Mouse (Mus musculus): Measurements from ENCODE around the gene Gm11639. TPM values are rescaled to one million over a fixed set of nuclear protein-coding genes. Genes with fewer than 3 reads are reported as not detected.

Gm11639 gene
- polyA plus RNA-seq (2012; fragmentation: generic; extraction: Trizol): not detected
- long read RNA-seq, experiment 1: 0 reads
- long read RNA-seq, experiment 2, partial matches to known transcripts: 0 of 1 reads
- long read RNA-seq, experiment 2, other reads (novel, unspliced or antisense): 1 of 1 reads

- H3K4me3 ChIP-seq (ENCODE audit: insufficient read depth, poor library complexity, severe bottlenecking): no peak within 1 kb of the TSS
Observed at GRCm38 (mm10) chr11:104685548-104685947, at the start of gene Gm11639. Gm11639 (plus strand) TSS chr11:104685707.

GRCm38 (mm10) chr11:104637010-104637409 is 48.5 kb upstream of the Gm11639 start:
- Histone ChIP-seq H3ac (ENCODE audit: control insufficient read depth, insufficient read length, low read depth) (no peak overlapping the region), H3K4me3 (ENCODE audit: insufficient read depth, poor library complexity, severe bottlenecking) (no peak overlapping the region), H3K36me3 (ENCODE audit: control insufficient read depth, insufficient read depth) (peaks cover 46% of the 10 kb centered on the region), H3K27me3 (ENCODE audit: control insufficient read depth, insufficient read depth, insufficient read length) (no peaks in the 10 kb centered on the region), H3K79me2 (ENCODE audit: control insufficient read depth, insufficient read depth) (no peaks in the 10 kb centered on the region), H3K79me3 (ENCODE audit: low read depth) (no peaks in the 10 kb centered on the region)
- TF ChIP-seq MYOG (IDR thresholded peaks at IDR 0.05; ENCODE audit: control insufficient read depth, extremely low read depth, insufficient read length) (no peak), MYOD1 (IDR thresholded peaks at IDR 0.05; ENCODE audit: control insufficient read depth, insufficient read length, low read depth) (no peak), CTCF (IDR thresholded peaks at IDR 0.05; ENCODE audit: control insufficient read depth, insufficient read depth, insufficient read length) (no peak), MAX (IDR thresholded peaks at IDR 0.05) (no peak), USF1 (IDR thresholded peaks at IDR 0.05; ENCODE audit: low read depth) (no peak)

More at GRCm38 (mm10) chr11:104685548-104685947, at the start of gene Gm11639:
- H3K36me3 ChIP-seq (ENCODE audit: control insufficient read depth, insufficient read depth): no peaks in the 10 kb centered on the region
- no peak for TF ChIP-seq CEBPB (IDR thresholded peaks at IDR 0.05; ENCODE audit: low read depth)
- TF ChIP-seq MYOD1 (IDR thresholded peaks at IDR 0.05; ENCODE audit: control insufficient read depth, insufficient read length, low read depth): no peak
- TF ChIP-seq MYOG (IDR thresholded peaks at IDR 0.05; ENCODE audit: control insufficient read depth, extremely low read depth, insufficient read length): no peak
- no peak for TF ChIP-seq CTCF (IDR thresholded peaks at IDR 0.05; ENCODE audit: control insufficient read depth, insufficient read depth, insufficient read length)
- TF ChIP-seq USF1 (IDR thresholded peaks at IDR 0.05; ENCODE audit: low read depth): no peak
- TF ChIP-seq FOSL1 (IDR thresholded peaks at IDR 0.05; ENCODE audit: insufficient read depth, low read length, poor library complexity, severe bottlenecking): no peak
- TF ChIP-seq MAX (IDR thresholded peaks at IDR 0.05): no peak
- H3K79me2 ChIP-seq (ENCODE audit: control insufficient read depth, insufficient read depth): no peaks in the 10 kb centered on the region
- no peaks in the 10 kb centered on the region for H3K27me3 ChIP-seq (ENCODE audit: control insufficient read depth, insufficient read depth, insufficient read length)
- no peak within 1 kb of the TSS for H3ac ChIP-seq (ENCODE audit: control insufficient read depth, insufficient read length, low read depth)
- no peaks in the 10 kb centered on the region for H3K79me3 ChIP-seq (ENCODE audit: low read depth)

- TF ChIP-seq MYOD1 (IDR thresholded peaks at IDR 0.05; ENCODE audit: control insufficient read depth, insufficient read length, low read depth): peak; percentile 15
- TF ChIP-seq MAX (IDR thresholded peaks at IDR 0.05): peak; percentile 61
- no peak for TF ChIP-seq MYOG (IDR thresholded peaks at IDR 0.05; ENCODE audit: control insufficient read depth, extremely low read depth, insufficient read length)
- TF ChIP-seq USF1 (IDR thresholded peaks at IDR 0.05; ENCODE audit: low read depth): no peak
- TF ChIP-seq FOSL1 (IDR thresholded peaks at IDR 0.05; ENCODE audit: insufficient read depth, low read length, poor library complexity, severe bottlenecking): no peak
- TF ChIP-seq CEBPB (IDR thresholded peaks at IDR 0.05; ENCODE audit: low read depth): no peak
- TF ChIP-seq CTCF (IDR thresholded peaks at IDR 0.05; ENCODE audit: control insufficient read depth, insufficient read depth, insufficient read length): no peak
- no peaks in the 10 kb centered on the region for H3K79me2 ChIP-seq (ENCODE audit: control insufficient read depth, insufficient read depth)
Observed at GRCm38 (mm10) chr11:104638006-104638405, 47.5 kb upstream of the Gm11639 start.

GRCm38 (mm10) chr11:104638906-104639305 is 46.6 kb upstream of the Gm11639 start:
- Histone ChIP-seq H3K36me3 (ENCODE audit: control insufficient read depth, insufficient read depth) (peaks cover 57% of the 10 kb centered on the region), H3ac (ENCODE audit: control insufficient read depth, insufficient read length, low read depth) (no peak overlapping the region), H3K79me2 (ENCODE audit: control insufficient read depth, insufficient read depth) (no peaks in the 10 kb centered on the region), H3K4me3 (ENCODE audit: insufficient read depth, poor library complexity, severe bottlenecking) (no peak overlapping the region), H3K27me3 (ENCODE audit: control insufficient read depth, insufficient read depth, insufficient read length) (no peaks in the 10 kb centered on the region), H3K79me3 (ENCODE audit: low read depth) (no peaks in the 10 kb centered on the region)
- TF ChIP-seq CTCF (IDR thresholded peaks at IDR 0.05; ENCODE audit: control insufficient read depth, insufficient read depth, insufficient read length) (no peak), MAX (IDR thresholded peaks at IDR 0.05) (no peak), MYOG (IDR thresholded peaks at IDR 0.05; ENCODE audit: control insufficient read depth, extremely low read depth, insufficient read length) (no peak)

More at GRCm38 (mm10) chr11:104638006-104638405, 47.5 kb upstream of the Gm11639 start:
- H3ac ChIP-seq (ENCODE audit: control insufficient read depth, insufficient read length, low read depth): no peak overlapping the region
- no peak overlapping the region for H3K4me3 ChIP-seq (ENCODE audit: insufficient read depth, poor library complexity, severe bottlenecking)
- no peaks in the 10 kb centered on the region for H3K79me3 ChIP-seq (ENCODE audit: low read depth)
- peaks cover 56% of the 10 kb centered on the region for H3K36me3 ChIP-seq (ENCODE audit: control insufficient read depth, insufficient read depth)
- H3K27me3 ChIP-seq (ENCODE audit: control insufficient read depth, insufficient read depth, insufficient read length): no peaks in the 10 kb centered on the region

- no peaks in the 10 kb centered on the region for H3K79me3 ChIP-seq (ENCODE audit: low read depth)
- no peak overlapping the region for H3K4me3 ChIP-seq (ENCODE audit: insufficient read depth, poor library complexity, severe bottlenecking)
- no peaks in the 10 kb centered on the region for H3K79me2 ChIP-seq (ENCODE audit: control insufficient read depth, insufficient read depth)
- TF ChIP-seq MAX (IDR thresholded peaks at IDR 0.05): no peak
- H3K36me3 ChIP-seq (ENCODE audit: control insufficient read depth, insufficient read depth): peaks cover 56% of the 10 kb centered on the region
- no peaks in the 10 kb centered on the region for H3K27me3 ChIP-seq (ENCODE audit: control insufficient read depth, insufficient read depth, insufficient read length)
- no peak overlapping the region for H3ac ChIP-seq (ENCODE audit: control insufficient read depth, insufficient read length, low read depth)
Observed at GRCm38 (mm10) chr11:104639634-104640033, 45.9 kb upstream of the Gm11639 start.

- Histone ChIP-seq H3K79me2 (ENCODE audit: control insufficient read depth, insufficient read depth) (no peaks in the 10 kb centered on the region), H3K36me3 (ENCODE audit: control insufficient read depth, insufficient read depth) (peaks cover 60% of the 10 kb centered on the region), H3ac (ENCODE audit: control insufficient read depth, insufficient read length, low read depth) (no peak overlapping the region), H3K27me3 (ENCODE audit: control insufficient read depth, insufficient read depth, insufficient read length) (no peaks in the 10 kb centered on the region), H3K79me3 (ENCODE audit: low read depth) (no peaks in the 10 kb centered on the region), H3K4me3 (ENCODE audit: insufficient read depth, poor library complexity, severe bottlenecking) (no peak overlapping the region)
- TF ChIP-seq USF1 (IDR thresholded peaks at IDR 0.05; ENCODE audit: low read depth) (no peak), MAX (IDR thresholded peaks at IDR 0.05) (peak; percentile 73), FOSL1 (IDR thresholded peaks at IDR 0.05; ENCODE audit: insufficient read depth, low read length, poor library complexity, severe bottlenecking) (peak; percentile 57), CEBPB (IDR thresholded peaks at IDR 0.05; ENCODE audit: low read depth) (no peak)
Observed at GRCm38 (mm10) chr11:104640894-104641293, 44.6 kb upstream of the Gm11639 start.

Measured in C2C12 (cell line).